Mouse (Mus musculus) cerebellum, adult 9-10 months (tissue): ENCODE data around the gene Mecom.

ENCODE experiments used
- DNase-seq: peaks from one replicate; pipeline ENCODE4 v3.0.0; 2022

Mecom gene

GRCm38 (mm10) chr3:30330476-30330875 is 217.3 kb downstream of the Mecom start:
- no peak for DNase-seq

- no peak for DNase-seq
Observed at GRCm38 (mm10) chr3:30330021-30330420, 217.8 kb downstream of the Mecom start.

DNA sequence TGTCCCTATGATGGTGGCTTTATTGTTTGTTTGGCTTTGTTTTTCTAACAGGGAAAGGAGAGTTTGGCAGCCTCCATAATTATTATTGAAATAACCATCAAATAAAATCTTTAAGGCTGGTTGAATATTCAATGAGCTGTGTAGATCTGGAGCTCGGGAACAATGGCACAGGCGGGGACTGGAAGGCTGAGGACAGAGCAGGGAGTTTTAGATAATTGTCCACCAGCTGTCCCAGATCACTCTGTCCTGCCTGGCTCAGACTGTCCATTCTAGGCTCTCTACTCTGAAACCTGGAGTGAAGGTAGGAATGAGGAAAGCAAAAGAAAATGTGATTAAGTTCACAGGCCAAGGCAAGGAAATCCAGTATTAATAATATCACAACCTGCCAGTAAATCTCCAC is 232.9 kb downstream of the Mecom start:
- DNase-seq = no peak

DNA sequence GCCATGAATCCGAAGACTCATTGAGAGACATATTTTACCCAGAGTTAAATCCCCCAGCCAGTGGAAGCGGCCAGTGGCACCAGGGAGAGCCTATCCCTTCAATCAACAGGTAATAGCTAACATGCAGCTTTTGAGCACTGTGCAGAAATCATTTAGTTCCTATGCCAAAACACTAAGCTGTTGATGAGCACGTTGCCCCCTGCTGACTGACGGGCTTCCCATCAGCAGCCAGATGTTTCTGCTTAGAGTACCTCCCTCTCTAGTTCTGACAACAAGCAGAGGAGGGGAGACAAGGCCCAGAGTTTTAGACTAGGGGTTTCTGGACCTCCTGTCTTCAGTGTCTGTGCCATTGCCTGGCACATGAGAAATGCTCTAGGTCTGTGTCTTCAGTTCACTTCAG is 239.7 kb downstream of the Mecom start:
- DNase-seq = no peak

- no peak for DNase-seq
Observed at GRCm38 (mm10) chr3:30307601-30308000, 240.2 kb downstream of the Mecom start.

DNA sequence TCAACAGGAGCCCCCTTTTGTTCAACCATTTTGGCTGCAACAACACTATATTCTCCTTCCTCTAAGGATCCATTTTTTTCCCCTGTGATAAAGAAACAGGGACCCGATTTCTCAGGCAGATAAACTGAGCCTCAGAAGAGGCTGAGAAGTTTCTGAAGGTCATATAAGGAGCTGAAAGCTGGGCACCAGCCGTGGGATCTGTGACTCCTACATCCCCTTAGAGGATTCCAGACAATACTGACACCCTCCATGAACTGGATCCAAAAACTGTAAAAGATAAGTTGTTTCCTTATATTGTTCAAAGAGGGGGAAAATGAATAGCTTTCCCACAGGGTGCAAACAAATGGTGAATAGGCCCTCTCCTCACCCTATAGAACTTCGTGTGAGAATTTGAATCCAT is 241.7 kb downstream of the Mecom start:
- no peak for DNase-seq

GRCm38 (mm10) chr3:30299460-30299859 is 248.3 kb downstream of the Mecom start:
- DNase-seq = no peak

DNA sequence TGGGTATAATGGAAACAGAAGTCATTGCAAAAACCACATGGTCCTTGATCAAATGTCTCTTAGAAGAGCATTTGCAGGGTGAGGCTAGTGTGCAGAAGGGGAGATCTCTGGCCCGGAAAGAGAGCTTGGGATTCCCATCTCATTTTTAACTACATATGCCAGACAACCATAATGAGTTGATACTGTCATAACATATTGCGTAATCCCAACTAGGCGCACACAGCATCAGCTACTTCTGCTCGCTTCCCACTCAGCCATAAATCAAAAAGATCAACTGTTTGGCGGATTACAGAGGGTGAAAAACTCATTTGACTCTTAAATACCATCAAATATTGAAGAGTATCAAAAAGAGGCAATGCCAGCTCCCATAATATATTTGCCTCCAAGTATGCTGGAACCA is 253.4 kb downstream of the Mecom start:
- no peak for DNase-seq

DNA sequence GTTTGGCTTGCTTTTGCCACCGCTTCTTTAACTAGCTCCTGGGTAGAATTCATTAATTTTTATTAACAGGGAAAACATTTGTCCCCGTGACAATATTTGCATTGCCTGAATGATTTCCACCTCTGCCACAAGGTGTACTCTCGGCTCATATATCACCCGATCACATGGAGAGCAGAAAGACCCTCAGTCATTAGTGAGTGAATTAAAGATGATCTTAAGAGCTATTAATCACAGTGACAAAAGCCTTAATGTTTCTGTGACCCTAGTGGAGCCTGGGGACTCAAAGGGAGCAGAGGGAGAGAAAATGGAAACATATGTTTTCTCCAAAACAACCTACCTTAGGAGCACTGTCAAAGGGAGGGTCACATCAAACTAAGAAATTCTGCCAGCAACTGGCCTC is 261.3 kb downstream of the Mecom start:
- DNase-seq = no peak

GRCm38 (mm10) chr3:30284094-30284493 is 263.7 kb downstream of the Mecom start:
- no peak for DNase-seq

GRCm38 (mm10) chr3:30283562-30283961 is 264.2 kb downstream of the Mecom start:
- no peak for DNase-seq

DNA sequence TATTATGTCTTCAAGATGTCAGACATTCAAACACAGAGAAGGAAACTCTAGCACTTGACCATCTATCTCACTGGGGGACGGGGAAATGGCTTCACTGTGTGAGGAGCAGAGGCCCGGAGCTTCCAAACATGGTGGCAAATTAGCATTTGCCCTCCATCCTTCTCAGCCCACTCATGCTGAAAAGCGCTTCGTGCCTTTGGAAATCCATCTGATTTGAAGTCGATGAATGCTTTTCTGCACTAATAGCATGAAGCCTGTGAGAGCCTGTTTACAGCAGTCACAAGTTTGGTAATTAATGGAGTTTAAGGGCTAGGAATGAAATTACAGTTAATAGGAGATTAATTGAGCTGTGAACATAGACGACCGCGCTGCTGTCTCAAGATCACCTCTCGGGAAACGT is 270.2 kb downstream of the Mecom start:
- DNase-seq = no peak

- DNase-seq = no peak
Observed at GRCm38 (mm10) chr3:30276099-30276498, 271.7 kb downstream of the Mecom start.

- DNase-seq = no peak
Observed at GRCm38 (mm10) chr3:30269253-30269652, 278.6 kb downstream of the Mecom start.

GRCm38 (mm10) chr3:30260945-30261344 is 286.9 kb downstream of the Mecom start:
- no peak for DNase-seq

DNA sequence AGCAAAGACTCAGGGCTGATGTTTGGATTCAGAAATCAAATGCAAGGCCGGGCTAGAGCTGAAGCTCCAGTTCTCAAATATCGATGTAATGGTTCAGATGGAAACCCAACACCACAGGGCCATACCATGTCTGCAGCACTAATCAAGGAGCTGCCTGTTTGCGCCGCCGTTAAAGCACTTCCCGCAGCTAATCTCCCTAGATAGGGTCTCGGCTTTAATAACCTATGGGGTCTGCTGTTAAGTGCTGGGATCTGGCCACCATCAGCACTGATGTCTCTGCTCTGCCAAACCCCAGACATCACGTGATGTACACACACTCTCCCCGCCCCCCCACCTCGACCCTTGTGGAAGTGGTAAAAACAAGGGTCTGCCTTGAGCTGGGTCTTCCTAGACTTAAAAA is 289.4 kb downstream of the Mecom start:
- no peak for DNase-seq

DNA sequence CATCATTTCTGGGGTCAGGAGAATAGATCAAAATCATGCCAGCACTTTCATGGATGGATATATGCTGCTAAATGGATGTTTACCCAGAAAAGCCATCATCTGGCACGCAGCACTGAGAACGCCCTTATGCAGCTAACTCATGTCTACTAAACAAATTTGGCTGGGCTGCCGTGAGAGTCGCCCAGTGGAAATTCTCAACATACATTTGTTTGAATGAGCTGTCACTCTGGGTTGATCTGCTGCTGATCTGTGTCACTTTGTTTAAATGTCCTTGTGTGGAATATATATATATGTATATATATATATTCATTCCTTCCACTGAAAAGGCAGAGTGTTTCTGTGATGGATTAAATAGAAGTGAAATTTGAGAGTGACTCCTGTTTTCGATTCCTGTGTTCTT is 290.0 kb downstream of the Mecom start:
- no peak for DNase-seq

- DNase-seq = no peak
Observed at GRCm38 (mm10) chr3:30256896-30257295, 290.9 kb downstream of the Mecom start.

DNA sequence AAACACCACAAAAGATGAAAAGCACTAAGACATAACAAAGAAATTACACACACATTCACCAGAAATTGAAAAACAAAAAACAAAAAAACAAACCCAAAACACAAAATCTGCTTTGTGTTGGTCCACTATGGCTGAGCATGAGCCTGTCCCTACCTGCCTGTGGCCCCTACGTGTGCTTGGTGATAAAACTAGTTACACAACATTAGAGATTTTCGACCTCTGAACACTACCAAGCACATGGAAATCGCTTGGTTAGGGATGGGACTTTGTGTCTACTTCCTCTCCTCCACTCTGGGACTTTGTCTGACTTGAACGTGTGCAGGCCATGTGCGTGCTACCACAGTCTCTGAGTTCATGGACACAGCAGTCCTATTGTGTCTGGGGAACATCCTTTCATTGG is 292.0 kb downstream of the Mecom start:
- no peak for DNase-seq

- DNase-seq = no peak
Observed at GRCm38 (mm10) chr3:30254451-30254850, 293.4 kb downstream of the Mecom start.

- no peak for DNase-seq
Observed at GRCm38 (mm10) chr3:30253714-30254113, 294.1 kb downstream of the Mecom start.

DNA sequence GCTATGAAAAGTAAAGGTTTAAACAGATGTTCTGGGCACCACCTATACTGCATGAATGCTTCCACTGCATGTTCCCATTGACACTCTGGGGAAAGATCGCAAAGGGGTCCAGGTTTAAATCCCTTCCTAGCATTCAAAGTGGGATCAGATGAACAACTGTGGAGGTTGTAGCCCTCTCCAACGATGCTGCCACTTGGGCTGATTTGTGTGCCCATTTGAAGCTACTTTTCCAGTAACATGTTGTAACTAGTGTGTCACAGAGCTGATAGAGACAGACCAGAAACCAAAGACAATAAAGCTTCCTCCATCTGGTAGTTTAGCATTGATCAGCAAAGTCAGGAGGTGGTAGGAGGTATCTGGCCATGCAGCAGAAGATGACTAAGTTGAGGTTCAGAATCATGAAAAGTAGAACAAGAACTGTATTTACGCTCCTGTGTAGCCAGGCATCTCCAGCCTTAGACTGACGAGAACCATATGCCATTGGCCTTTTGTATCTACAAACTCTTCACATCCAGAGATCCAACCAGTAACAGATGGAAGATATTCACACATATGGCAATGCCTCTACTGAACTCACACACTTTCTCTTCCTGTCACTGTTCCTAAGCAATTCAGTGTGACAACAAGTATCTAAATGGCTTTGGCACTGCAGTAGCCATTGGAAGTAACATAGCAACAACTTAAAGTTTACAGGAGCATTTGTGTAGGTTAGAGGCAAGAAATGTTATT is 299.0 kb downstream of the Mecom start:
- no peak for DNase-seq

DNA sequence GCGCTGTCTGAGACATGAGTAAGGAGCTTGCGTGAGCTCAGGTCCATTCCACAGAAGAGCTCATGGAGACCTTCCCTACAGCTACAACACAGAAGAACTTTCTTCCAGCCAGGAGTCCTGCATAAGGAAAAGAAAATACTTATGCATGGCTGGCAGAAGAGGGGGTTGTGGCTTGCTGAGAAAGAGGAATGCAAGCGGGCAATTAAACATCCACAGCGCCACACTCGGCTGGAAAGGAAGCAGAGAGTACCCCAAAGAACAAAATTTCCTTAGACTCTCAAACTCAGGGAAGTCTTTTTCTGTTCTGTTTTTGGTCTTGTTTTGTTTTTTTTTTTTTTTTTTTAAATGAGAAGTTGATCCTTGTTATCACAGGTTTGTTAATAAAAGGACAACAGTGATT is 300.6 kb downstream of the Mecom start:
- DNase-seq = no peak

GRCm38 (mm10) chr3:30246431-30247041 is 301.3 kb downstream of the Mecom start:
- DNase-seq = no peak

DNA sequence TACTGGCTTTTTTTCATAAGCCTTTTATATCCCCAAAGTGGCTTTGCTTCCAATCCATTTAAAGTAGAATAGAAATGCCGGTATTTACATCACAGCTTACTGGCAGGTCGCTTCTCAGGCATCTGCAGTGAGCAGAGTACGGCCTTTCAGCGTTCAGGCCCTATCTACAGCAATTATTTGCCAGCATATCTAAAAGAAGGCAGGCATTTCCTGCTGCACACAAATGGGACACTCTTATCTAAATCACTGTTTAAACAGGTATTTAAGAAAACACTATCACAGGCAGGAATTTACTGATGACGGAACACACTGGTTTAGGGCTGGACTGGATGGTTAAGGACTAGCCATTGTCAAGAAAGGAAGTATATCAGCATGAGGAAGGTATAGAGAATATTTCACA is 301.9 kb downstream of the Mecom start:
- no peak for DNase-seq
